Mouse (Mus musculus): ENCODE measurements around the gene Ldlrad3. TPM values are rescaled to one million over a fixed set of nuclear protein-coding genes. Genes with fewer than 3 reads are reported as not detected.

The Ldlrad3 gene
- polyA plus RNA-seq, 1 experiment from 2014 or later: 50.0 TPM

GRCm38 (mm10) chr2:102153516-102153915 lies 32.7 kb downstream of the Ldlrad3 start:
- Histone ChIP-seq H3K4me1 (ENCODE audit: control insufficient read depth, insufficient read depth, low read length) (peaks cover 36% of the 10 kb centered on the region), H3K4me3 (replicated peaks; ENCODE audit: low read length) (no peak overlapping the region), H3K4me2 (ENCODE audit: low read depth, low read length) (no peak overlapping the region), H3K27me3 (ENCODE audit: control insufficient read depth, insufficient read depth, low read length) (no peaks in the 10 kb centered on the region), H3K9ac (ENCODE audit: low read length) (no peak overlapping the region), H3K36me3 (ENCODE audit: control insufficient read depth, insufficient read depth, low read length) (no peaks in the 10 kb centered on the region), H3K27ac (ENCODE audit: low read length) (no peak overlapping the region), H3K9me3 (replicated peaks; ENCODE audit: control insufficient read depth, low read length) (no peaks in the 10 kb centered on the region)
- 63% methylated on average over 4 of the region's 4 CpGs for WGBS
- peak; percentile 20; the same call in 1 of the 2 replicates for ATAC-seq (ENCODE audit: insufficient read depth, low FRiP score)

GRCm38 (mm10) chr2:102152851-102153250 lies 33.3 kb downstream of the Ldlrad3 start:
- 90% methylated on average over 5 of the region's 5 CpGs for WGBS
- Histone ChIP-seq H3K4me1 (ENCODE audit: control insufficient read depth, insufficient read depth, low read length) (peaks cover 36% of the 10 kb centered on the region), H3K9ac (ENCODE audit: low read length) (no peak overlapping the region), H3K9me3 (replicated peaks; ENCODE audit: control insufficient read depth, low read length) (no peaks in the 10 kb centered on the region), H3K27me3 (ENCODE audit: control insufficient read depth, insufficient read depth, low read length) (no peaks in the 10 kb centered on the region), H3K27ac (ENCODE audit: low read length) (no peak overlapping the region), H3K4me2 (ENCODE audit: low read depth, low read length) (no peak overlapping the region), H3K4me3 (replicated peaks; ENCODE audit: low read length) (no peak overlapping the region), H3K36me3 (ENCODE audit: control insufficient read depth, insufficient read depth, low read length) (no peaks in the 10 kb centered on the region)
- no peak for ATAC-seq (ENCODE audit: insufficient read depth, low FRiP score)

- ATAC-seq (ENCODE audit: insufficient read depth, low FRiP score): no peak
- Histone ChIP-seq H3K27me3 (ENCODE audit: control insufficient read depth, insufficient read depth, low read length) (no peaks in the 10 kb centered on the region), H3K4me3 (replicated peaks; ENCODE audit: low read length) (no peak overlapping the region), H3K36me3 (ENCODE audit: control insufficient read depth, insufficient read depth, low read length) (no peaks in the 10 kb centered on the region), H3K9ac (ENCODE audit: low read length) (no peak overlapping the region), H3K4me1 (ENCODE audit: control insufficient read depth, insufficient read depth, low read length) (peaks cover 8% of the 10 kb centered on the region; the same call in 1 of the 2 replicates), H3K9me3 (replicated peaks; ENCODE audit: control insufficient read depth, low read length) (no peaks in the 10 kb centered on the region), H3K4me2 (ENCODE audit: low read depth, low read length) (no peak overlapping the region), H3K27ac (ENCODE audit: low read length) (no peak overlapping the region)
- WGBS: 92% methylated on average over 2 of the region's 2 CpGs
Observed at GRCm38 (mm10) chr2:102149058-102149457, 37.1 kb downstream of the Ldlrad3 start.

- no peaks in the 10 kb centered on the region for H3K36me3 ChIP-seq (ENCODE audit: control insufficient read depth, insufficient read depth, low read length)
- H3K9ac ChIP-seq (ENCODE audit: low read length): no peak overlapping the region
- no peaks in the 10 kb centered on the region for H3K9me3 ChIP-seq (replicated peaks; ENCODE audit: control insufficient read depth, low read length)
- H3K4me2 ChIP-seq (ENCODE audit: low read depth, low read length): no peak overlapping the region
- no peak for ATAC-seq (ENCODE audit: insufficient read depth, low FRiP score)
- H3K4me1 ChIP-seq (ENCODE audit: control insufficient read depth, insufficient read depth, low read length): peaks cover 3% of the 10 kb centered on the region; the same call in 1 of the 2 replicates
- WGBS: 86% methylated on average over 6 of the region's 6 CpGs
- H3K27ac ChIP-seq (ENCODE audit: low read length): no peak overlapping the region
- no peaks in the 10 kb centered on the region for H3K27me3 ChIP-seq (ENCODE audit: control insufficient read depth, insufficient read depth, low read length)
- no peak overlapping the region for H3K4me3 ChIP-seq (replicated peaks; ENCODE audit: low read length)
Observed at GRCm38 (mm10) chr2:102148093-102148492, 38.1 kb downstream of the Ldlrad3 start.

GRCm38 (mm10) chr2:102147561-102147960 lies 38.6 kb downstream of the Ldlrad3 start:
- Histone ChIP-seq H3K36me3 (ENCODE audit: control insufficient read depth, insufficient read depth, low read length) (no peaks in the 10 kb centered on the region), H3K4me1 (ENCODE audit: control insufficient read depth, insufficient read depth, low read length) (peaks cover 4% of the 10 kb centered on the region), H3K4me2 (ENCODE audit: low read depth, low read length) (no peak overlapping the region), H3K27me3 (ENCODE audit: control insufficient read depth, insufficient read depth, low read length) (no peaks in the 10 kb centered on the region), H3K27ac (ENCODE audit: low read length) (no peak overlapping the region), H3K9me3 (replicated peaks; ENCODE audit: control insufficient read depth, low read length) (no peaks in the 10 kb centered on the region), H3K9ac (ENCODE audit: low read length) (no peak overlapping the region), H3K4me3 (replicated peaks; ENCODE audit: low read length) (no peak overlapping the region)
- WGBS: 74% methylated on average over 4 of the region's 4 CpGs
- ATAC-seq (ENCODE audit: insufficient read depth, low FRiP score): no peak

GRCm38 (mm10) chr2:102146386-102146785 lies 39.8 kb downstream of the Ldlrad3 start:
- H3K9me3 ChIP-seq (replicated peaks; ENCODE audit: control insufficient read depth, low read length): no peaks in the 10 kb centered on the region
- no peak for ATAC-seq (ENCODE audit: insufficient read depth, low FRiP score)
- H3K4me3 ChIP-seq (replicated peaks; ENCODE audit: low read length): no peak overlapping the region
- peak overlapping the region; percentile 31; the same call in 1 of the 2 replicates for H3K27ac ChIP-seq (ENCODE audit: low read length)
- H3K36me3 ChIP-seq (ENCODE audit: control insufficient read depth, insufficient read depth, low read length): no peaks in the 10 kb centered on the region
- peaks cover 8% of the 10 kb centered on the region; the same call in 1 of the 2 replicates for H3K4me1 ChIP-seq (ENCODE audit: control insufficient read depth, insufficient read depth, low read length)
- no peaks in the 10 kb centered on the region for H3K27me3 ChIP-seq (ENCODE audit: control insufficient read depth, insufficient read depth, low read length)
- H3K4me2 ChIP-seq (ENCODE audit: low read depth, low read length): no peak overlapping the region
- H3K9ac ChIP-seq (ENCODE audit: low read length): no peak overlapping the region
- 76% methylated on average over 8 of the region's 8 CpGs for WGBS

GRCm38 (mm10) chr2:102145036-102145435 lies 41.1 kb downstream of the Ldlrad3 start:
- no peaks in the 10 kb centered on the region for H3K9me3 ChIP-seq (replicated peaks; ENCODE audit: control insufficient read depth, low read length)
- WGBS: 89% methylated on average over 3 of the region's 3 CpGs
- no peak overlapping the region for H3K9ac ChIP-seq (ENCODE audit: low read length)
- H3K4me3 ChIP-seq (replicated peaks; ENCODE audit: low read length): no peak overlapping the region
- no peaks in the 10 kb centered on the region for H3K27me3 ChIP-seq (ENCODE audit: control insufficient read depth, insufficient read depth, low read length)
- no peak overlapping the region for H3K4me2 ChIP-seq (ENCODE audit: low read depth, low read length)
- no peak overlapping the region for H3K27ac ChIP-seq (ENCODE audit: low read length)
- no peak for ATAC-seq (ENCODE audit: insufficient read depth, low FRiP score)
- no peaks in the 10 kb centered on the region for H3K36me3 ChIP-seq (ENCODE audit: control insufficient read depth, insufficient read depth, low read length)
- H3K4me1 ChIP-seq (ENCODE audit: control insufficient read depth, insufficient read depth, low read length): peaks cover 8% of the 10 kb centered on the region; the same call in 1 of the 2 replicates

GRCm38 (mm10) chr2:102144311-102144710 lies 41.9 kb downstream of the Ldlrad3 start:
- H3K4me3 ChIP-seq (replicated peaks; ENCODE audit: low read length): no peak overlapping the region
- H3K9me3 ChIP-seq (replicated peaks; ENCODE audit: control insufficient read depth, low read length): no peaks in the 10 kb centered on the region
- WGBS: 83% methylated on average over 1 of the region's 1 CpGs
- no peaks in the 10 kb centered on the region for H3K36me3 ChIP-seq (ENCODE audit: control insufficient read depth, insufficient read depth, low read length)
- H3K9ac ChIP-seq (ENCODE audit: low read length): no peak overlapping the region
- no peak for ATAC-seq (ENCODE audit: insufficient read depth, low FRiP score)
- H3K27me3 ChIP-seq (ENCODE audit: control insufficient read depth, insufficient read depth, low read length): no peaks in the 10 kb centered on the region
- H3K4me2 ChIP-seq (ENCODE audit: low read depth, low read length): no peak overlapping the region
- peaks cover 8% of the 10 kb centered on the region; the same call in 1 of the 2 replicates for H3K4me1 ChIP-seq (ENCODE audit: control insufficient read depth, insufficient read depth, low read length)
- no peak overlapping the region for H3K27ac ChIP-seq (ENCODE audit: low read length)

- Histone ChIP-seq H3K9me3 (replicated peaks; ENCODE audit: control insufficient read depth, low read length) (no peaks in the 10 kb centered on the region), H3K4me1 (ENCODE audit: control insufficient read depth, insufficient read depth, low read length) (peaks cover 21% of the 10 kb centered on the region), H3K4me3 (replicated peaks; ENCODE audit: low read length) (no peak overlapping the region), H3K27me3 (ENCODE audit: control insufficient read depth, insufficient read depth, low read length) (no peaks in the 10 kb centered on the region), H3K4me2 (ENCODE audit: low read depth, low read length) (no peak overlapping the region), H3K36me3 (ENCODE audit: control insufficient read depth, insufficient read depth, low read length) (no peaks in the 10 kb centered on the region), H3K9ac (ENCODE audit: low read length) (no peak overlapping the region), H3K27ac (ENCODE audit: low read length) (peak overlapping the region; percentile 67)
- WGBS: 61% methylated on average over 14 of the region's 14 CpGs
- no peak for ATAC-seq (ENCODE audit: insufficient read depth, low FRiP score)
Observed at GRCm38 (mm10) chr2:102142654-102143271, 43.4 kb downstream of the Ldlrad3 start.

Measured in stomach, embryonic 16.5 days (tissue).